Mouse (Mus musculus) small intestine, adult 2 months (tissue): ENCODE data around the gene Wdfy3.

Source experiments
- CTCF ChIP-seq: fragments of 200-500 bp; IDR thresholded peaks from 2 replicates; pipeline ENCODE4 v1.5.1; 2012; ENCODE audit warnings: low read depth, mild to moderate bottlenecking, control low read depth, inconsistent platforms, low read length, moderate library complexity, mixed read lengths; ENCODE audit not compliant: insufficient replicate concordance, insufficient read length; ENCODE audit errors: extremely low read depth
- POLR2A ChIP-seq: fragments of 200-500 bp; IDR thresholded peaks from 2 replicates; pipeline ENCODE4 v1.6.1; 2012; ENCODE audit warnings: low read depth, mild to moderate bottlenecking, control low read depth, inconsistent platforms, low read length, moderate library complexity

GRCm38 (mm10) chr5:102071241-102071640 lies 1.5 kb upstream of the Wdfy3 start:
- TF ChIP-seq CTCF (no peak), POLR2A (no peak)
